Mouse (Mus musculus): ENCODE measurements around the gene Rabl3.

Gene Rabl3

DNA sequence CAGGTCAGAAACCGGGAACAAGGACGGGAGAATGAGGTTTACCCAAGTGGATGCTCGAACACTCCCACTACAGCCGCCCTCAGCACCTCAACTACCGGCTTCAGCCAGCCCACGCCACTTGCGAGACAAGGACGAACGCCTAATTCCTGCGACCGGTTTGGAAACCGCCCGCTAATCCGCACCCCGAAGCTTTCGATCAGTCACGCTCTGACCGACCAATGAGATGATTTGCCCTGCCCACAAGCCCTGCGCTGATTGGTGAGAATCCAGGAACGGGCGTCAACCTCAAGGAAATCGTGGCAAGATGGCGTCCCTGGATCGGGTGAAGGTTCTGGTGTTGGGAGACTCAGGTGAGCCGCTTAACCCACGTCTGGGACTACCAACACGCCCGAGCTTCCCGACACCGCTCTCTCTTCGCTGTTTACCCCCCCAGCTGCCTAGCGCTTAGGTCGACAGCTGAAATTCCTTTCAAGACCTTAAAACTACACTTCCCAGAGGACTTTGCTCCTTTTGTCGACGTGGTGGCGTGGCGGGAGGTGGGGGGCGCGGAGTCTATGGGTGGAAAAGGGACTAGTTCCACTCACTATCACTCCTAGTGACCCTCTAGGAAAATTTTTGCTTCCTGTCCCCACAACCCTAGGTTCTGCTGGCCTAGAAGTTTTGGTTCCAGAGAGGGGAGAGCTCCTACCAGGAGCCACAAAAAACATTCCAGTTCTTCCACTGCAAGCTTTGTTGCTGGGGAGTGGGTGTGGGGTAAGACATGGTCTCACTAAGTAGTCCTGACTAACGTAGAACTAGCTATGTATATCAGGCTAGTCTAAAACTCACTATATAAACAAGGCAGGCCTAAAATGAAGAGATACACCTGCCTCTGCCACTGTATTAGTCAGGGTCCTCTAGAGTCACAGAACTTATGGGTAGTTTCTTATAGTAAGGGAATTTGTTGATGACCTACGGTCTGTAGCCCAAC is at the start of gene Rabl3, which contains the start of gene Gtf2e1:
Gene Rabl3, plus strand, starts transcription at position 275 of the 970 bp plus-strand sequence.
Gene Gtf2e1, minus strand, starts transcription at position 179 of the 970 bp plus-strand sequence.
- WGBS = 2% methylated on average over 41 of the region's 41 CpGs

DNA sequence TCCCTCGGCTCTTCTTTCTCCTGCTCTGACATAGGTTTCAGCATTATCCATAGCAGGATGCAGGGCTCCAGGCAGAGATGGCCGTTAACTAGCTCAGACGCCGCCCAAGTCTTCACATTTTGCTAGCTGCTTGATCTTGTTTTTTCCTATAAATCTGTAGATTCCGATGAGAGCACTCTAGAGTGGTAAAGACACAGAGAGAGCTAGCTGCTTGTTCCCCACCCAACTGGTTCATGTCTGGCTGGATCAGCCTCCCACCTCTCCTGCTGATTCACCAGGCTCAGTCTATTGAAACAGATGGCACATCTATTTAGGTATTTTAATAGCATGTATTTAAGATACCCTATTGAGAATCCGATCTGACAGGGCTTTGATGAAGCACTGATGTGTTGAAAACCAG is 44.7 kb upstream of the Rabl3 start:
- WGBS = 57% methylated on average over 6 of the region's 6 CpGs

DNA sequence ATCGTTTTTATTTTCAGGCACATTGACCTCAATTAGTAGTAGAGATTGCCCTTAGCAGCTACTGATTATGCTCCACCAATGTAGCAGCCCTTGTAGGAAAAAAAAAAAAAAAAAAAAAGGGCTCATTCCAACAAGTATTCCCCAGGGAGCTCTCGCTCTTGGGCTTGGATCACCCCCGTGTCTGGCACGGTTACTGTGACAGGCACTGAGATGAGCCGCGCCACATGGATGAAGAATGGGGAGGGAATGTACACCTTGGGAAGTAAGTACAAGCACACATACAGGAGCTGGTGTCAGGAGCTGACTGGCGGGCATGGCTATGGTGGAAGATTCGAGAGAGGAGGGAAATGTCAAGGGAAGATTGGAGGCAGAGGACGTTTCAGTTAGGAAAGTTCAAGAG is 41.1 kb upstream of the Rabl3 start:
- 80% methylated on average over 9 of the region's 9 CpGs for WGBS

DNA sequence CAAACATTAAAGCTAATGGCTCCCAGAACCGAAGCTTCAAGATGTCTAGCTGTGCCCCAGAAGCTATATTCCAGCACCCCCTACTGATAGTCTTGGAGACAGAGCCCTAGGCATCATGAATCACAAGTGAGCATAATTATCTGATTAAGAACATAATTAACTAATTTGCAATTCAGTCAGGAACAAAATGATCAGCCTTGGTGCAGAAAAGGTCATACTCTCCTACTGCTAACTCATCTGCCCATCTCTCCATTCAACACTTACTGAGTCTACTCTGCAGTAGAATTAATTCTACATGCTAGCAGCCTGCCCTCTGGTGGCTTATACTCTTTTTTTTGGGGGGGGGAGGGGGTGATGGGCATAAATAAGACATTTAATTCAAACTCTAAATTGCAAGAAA is 35.2 kb upstream of the Rabl3 start:
- 27% methylated on average over 1 of the region's 1 CpGs for WGBS

DNA sequence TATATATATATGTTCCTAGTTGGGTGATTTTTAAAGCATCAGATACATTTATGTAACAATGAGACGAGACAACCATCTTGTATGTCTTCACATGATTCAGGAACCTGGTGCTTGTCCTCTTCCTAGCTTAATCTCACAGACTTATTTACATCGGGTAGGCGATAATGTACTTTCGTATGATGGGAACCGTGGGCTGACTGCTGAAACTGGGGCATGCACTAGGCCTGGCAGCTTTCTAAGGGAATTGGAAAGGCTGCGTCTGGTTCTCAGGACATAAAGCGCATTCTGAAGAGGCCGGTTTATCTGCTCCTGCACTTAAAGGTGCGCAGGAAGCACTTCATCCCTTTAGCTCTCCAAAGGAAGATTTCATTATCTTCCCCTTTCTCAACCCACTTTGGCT is 32.9 kb upstream of the Rabl3 start:
- 57% methylated on average over 9 of the region's 9 CpGs for WGBS

DNA sequence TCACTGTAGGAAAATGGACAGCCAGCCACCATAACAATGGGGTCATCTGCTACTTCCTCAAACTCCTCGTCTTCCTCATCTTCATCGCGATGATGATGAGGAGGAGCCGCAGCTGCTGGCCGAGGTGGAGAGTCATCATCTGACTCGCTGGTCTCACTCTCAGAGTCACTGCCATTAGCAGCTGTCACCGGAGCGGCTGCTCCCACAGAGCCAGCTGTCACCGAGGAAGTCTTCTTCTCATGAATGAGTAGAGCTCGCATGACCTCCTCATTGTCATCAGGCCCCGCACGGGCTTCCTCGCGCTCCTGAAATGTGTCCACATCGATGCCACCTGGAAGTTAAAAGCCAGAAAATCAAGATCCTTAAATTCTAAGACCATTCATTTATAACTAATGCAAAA is 28.2 kb upstream of the Rabl3 start:
- WGBS = 83% methylated on average over 15 of the region's 15 CpGs

DNA sequence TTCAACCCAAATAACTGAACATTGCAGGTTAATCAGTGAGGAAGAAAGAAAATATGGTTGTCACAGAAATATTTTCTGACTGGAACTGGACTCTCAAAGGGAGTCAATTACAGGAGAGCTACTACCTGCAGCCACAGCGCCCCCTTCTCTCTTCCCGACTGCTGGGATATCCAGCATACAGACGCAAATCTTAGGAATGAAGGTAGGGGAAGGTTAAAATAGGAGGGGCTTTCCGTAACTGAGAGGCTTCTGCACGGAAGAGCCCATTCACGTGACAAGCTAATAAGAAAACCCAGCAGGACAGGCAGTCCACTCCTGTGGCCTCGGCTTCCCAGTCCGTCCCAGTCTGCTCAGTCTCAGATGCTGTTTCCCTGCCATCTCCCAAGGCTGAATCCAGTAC is 25.0 kb upstream of the Rabl3 start:
- WGBS = 84% methylated on average over 8 of the region's 8 CpGs

DNA sequence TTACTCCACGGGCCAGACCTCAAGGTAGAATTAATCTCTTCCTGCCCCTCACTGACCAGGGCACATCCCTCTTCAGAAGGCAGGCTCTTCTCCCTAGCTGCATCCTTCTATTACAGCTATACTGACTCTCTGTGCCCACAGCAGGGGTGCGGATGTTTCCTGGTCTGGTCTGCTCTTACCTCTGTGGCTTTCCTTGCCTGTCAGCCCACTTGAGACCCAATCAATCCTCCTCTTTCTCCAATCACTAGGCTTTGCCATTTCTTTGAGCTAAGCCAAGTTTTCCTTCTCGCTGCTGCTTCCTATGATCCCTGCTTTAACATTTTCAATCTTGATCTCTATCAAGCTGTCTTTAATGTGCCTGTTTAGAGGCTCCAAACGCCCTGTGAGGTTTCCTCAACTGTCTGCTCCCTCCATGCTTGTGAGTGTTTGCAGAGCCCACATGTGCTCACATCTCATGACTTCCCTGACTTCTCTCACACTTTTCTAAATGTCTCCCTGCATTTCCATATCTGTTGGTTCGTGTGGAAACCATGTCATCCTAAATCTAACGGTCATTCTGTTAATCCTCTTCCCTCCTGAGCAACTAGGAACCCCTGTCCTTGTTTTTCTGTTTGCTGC is 23.2 kb upstream of the Rabl3 start:
- WGBS = 87% methylated on average over 6 of the region's 6 CpGs

DNA sequence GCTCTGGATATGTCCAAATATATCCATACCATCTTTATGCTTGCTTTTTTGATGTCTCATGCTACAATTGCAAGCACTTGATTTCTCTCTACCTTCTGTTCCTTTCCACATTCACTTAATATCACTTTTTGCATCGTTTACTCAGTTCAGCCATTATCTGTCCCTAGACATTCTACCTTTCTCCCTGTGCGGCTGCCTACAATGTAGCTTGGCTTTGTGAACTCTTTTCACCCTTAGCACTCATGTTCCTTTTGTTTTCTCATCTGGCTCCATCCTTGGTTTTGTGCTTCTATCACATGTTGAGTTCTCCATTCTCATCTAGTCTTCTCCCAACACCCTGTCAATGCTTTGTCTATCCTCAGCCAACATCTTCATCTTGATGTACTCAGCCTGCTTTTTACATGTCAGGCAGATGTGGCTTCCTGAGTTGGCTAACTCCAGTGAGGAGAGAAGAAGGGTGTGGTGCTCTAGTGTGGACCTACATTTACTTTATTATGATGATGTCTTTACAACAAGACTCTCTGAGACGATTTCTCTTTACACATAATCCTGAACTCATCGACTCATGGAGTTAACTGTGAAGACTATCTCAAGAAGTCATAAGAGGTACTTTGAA is 22.0 kb upstream of the Rabl3 start:
- WGBS = 92% methylated on average over 4 of the region's 4 CpGs

DNA sequence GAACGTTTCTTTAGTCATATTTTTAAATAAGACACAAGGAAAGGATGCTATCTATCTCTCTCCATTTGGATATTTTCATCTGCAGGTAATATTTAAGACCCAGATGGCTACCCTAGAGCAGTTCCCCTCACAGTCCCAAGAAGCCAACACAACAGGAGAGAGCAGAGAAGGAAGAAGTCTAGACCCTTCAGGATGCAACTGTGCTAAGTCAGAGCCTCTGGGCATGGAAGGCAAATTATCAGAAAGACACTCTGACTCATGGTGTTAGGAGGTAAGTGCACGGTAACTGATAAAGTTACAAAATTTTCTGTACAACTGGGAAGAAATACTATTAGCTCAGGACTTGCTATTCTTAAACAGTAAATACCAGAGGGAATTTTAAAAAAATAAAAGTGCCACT is 21.0 kb upstream of the Rabl3 start:
- WGBS = 74% methylated on average over 2 of the region's 2 CpGs

DNA sequence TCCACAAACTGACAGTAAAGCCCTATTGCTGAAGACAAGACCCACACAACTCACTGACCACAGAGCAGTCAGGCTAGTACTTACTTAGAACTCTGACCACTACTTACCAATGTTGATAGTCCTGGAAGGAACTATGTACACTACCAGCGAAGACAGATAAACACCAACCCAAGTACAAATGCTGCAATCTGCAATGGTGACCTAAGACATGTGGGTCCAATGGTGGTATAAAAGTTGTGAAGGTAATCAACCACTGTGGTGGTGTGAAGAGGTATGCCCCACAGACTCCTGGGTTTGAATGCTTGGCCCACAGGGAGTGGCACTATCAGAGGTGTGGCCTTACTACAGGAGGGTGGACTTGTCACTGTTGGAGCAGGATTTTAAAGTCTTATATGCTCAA is 20.0 kb upstream of the Rabl3 start:
- 97% methylated on average over 1 of the region's 1 CpGs for WGBS

DNA sequence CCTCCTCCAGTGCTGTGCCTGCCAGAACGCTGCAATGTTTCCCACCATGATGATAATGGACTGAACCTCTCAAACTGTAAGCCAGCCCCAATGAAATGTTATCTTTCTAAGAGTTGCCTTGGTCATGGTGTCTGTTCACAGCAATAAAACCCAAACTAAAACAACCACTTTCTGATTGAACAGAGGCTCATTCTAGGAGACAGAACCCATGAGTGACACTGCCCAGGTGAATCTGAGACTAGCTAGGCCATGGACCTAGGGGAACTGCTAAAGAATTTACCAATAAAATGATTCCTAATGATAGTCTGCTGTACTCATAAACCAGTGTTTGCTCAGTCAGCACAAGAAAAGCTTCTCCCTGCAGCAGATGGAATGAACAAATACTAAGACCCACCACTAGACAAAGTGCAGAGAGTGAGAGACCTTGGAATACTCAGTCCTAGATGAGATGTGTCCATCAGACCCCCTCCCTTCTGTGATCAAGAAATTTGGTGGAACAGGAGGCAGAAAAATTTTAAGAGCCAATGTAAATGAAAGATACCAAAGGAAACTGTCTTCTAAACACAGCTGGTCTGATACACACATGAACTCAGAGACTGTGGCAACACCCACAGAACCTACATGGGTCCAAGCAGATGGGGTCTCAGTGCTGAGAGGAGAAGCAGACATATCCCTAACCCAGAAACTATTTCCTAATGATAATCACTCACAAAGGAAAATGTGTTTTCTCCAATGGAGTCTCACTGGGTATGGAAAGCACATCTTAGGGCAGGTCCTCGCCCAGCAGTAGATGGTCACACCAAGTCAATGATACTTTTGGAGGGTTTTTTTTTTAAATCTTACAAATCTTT is 19.3 kb upstream of the Rabl3 start:
- 94% methylated on average over 2 of the region's 2 CpGs for WGBS

DNA sequence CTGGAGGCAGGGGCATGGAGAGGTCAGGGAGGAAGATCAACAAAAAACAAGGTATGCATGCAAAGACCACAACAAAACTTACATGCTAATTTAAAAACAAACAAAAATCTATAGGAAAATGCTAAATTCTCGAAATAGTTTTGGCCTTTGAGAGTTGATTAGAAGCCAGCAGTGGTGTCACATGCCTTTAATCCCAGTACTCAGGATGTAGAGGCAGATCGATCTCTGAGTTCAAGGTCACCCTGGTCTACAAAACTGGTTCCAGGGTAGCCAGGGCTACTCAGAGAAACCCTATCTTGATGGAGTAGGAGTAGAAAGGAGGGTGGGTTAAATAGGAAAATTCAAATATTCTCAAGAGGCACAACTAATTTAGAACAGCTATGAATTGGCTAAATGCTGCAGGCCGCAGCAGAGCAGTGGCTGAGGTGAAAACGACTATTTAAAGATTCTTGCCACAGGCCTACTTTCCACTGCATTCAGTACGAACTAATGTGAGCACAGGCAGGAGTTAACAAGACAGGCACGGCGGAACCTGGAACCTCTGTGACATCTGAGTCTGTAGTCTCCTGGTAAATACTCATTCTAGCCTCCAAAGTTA is 17.5 kb upstream of the Rabl3 start:
- 84% methylated on average over 7 of the region's 7 CpGs for WGBS

DNA sequence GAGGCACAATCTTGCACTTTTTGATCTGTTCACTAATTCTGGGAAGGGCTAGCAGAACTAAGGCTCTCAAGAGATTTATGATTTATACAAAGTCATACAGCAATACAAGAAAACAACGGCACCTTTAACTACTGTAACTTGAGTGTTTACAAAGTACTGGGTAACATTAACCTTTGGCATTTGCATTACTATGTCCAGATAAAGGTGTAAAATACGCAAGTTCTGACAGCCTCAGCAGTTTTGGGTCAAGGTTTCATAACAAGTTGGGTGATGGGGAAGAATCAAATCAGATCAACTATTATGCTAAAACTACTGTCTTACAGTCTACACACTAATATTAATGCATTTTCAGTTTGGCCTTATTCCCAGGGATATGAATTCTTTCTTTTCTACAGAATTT is 14.6 kb upstream of the Rabl3 start:
- 100% methylated on average over 2 of the region's 2 CpGs for WGBS

DNA sequence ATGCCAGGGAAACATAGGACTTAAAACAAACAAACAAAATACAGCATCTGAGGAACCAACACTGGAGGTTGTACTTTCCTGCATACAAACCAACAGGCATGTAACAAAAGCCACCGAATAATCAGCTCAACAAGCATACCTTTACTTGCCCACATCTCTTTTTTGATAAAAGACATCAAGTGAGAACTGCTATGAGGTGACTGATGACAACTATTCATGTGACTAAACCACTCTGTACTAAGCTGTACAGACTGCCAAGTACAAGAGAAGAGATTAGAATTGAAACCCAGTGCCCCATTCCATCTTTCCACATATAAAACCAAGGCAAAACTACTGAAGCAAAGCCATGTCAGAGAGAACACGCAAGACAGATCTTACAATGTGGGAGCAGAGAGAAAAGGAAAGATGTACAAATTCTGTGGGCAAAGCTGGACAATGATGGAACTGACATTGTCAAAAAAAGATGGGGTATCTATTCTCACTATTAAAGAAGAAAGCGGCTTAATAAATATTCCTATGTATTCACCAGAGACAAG is 12.9 kb upstream of the Rabl3 start:
- WGBS = 90% methylated on average over 3 of the region's 3 CpGs

DNA sequence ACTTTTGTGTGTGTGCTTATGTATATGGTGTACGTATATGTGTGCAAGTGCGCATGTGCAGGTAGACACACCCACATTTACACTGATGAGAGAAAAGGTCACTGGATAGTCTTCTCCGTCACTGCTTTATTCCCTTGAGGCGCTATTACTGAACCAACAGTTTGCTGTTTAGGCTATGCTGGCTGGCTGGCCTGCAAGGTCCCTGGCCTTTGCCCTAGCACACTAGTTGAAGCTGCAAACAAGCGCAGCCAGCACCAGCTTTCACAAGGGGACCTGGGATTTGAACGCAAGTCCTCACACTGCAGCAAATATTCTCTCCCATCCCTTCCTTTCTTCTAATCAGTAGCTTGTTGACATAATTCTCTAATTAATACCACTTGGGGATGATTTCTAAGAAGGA is 9.5 kb upstream of the Rabl3 start:
- WGBS = 92% methylated on average over 6 of the region's 6 CpGs

DNA sequence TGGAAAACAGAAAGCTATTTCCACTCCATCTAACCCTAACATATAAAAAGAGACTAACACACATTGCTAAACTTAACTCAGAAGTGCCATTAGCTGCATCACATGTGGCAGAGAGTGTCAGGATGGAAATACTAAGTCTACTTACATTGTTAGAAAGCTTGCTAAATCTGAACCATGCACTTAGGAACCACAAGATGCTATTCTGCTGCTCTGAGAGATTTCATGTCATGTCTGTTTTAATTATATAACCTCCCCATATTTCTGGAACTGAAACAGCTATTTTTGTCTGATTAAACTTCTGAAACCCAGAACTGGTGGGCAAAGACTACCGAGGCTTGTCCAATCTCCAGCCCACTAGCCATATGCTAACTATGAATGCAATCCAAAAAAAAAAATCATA is 7.6 kb upstream of the Rabl3 start:
- 45% methylated on average over 1 of the region's 1 CpGs for WGBS

DNA sequence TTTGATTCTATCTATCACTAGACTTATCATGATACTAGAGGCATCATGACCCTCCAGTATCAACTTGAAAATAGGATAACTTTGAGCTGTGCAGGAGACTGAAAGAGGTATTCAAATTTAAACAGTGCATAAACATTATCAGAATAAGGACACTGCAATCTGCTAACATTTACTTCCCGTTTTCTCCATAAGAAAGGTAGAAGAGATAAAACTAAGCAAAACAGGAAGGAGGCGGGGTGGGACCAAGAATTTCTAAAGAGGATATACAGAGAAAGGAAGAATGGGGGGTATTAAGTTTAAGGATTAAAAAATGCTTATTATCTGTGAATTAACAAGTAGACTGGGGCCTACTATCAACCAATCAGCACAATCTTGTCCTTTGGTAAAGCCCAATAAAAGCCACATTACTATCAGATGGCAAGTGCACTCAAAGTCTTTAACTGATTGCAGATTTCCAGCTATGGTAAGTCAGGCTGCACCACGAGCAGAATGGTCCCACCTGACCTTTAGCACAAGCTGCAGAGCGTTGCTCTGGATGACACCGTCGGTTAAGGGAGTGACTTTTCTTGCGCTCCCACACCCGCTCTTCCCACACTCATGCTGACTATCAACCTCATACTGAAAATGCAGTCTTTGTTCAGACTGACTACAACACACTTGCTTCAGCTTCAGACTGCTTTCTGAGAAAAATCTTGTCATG is 6.2 kb upstream of the Rabl3 start:
- 68% methylated on average over 8 of the region's 8 CpGs for WGBS

DNA sequence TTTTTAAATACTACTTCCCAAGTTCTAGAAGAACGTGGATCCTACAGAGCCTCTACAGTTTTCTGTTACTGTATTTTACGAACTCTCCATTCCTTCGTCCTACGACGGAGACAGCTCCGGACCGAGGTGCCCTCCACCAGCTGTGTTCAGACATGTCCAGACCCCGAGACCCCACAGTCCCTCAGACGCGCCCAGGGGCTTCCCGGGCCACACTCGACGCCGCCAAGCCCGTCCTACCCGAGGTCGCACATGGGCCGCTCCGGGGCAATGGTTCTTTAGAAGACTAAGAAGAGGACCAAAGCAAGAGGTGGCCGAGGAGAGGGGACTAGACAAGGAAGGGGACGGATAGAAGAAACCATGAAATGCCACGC is 460 bp upstream of the Rabl3 start:
- WGBS = under 1% methylated on average over 22 of the region's 22 CpGs

DNA sequence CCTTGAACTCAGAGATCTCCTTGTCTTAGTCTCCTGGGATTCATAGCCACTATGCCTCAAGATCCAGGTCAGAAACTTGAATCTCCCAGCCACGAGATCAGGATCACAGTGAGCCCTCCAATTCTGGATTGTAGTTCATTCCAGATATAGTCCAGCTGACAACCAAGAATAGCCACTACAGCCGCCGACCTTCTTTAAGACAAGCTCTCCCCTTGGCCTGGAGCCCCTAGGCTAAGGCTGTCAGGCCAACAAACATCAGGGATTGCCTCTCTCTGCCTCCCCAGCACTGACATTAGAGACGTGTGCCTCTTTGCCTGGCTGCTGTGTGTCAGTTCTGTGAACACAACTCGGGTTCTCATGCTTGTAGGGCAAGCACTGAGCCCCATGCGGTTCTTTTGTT is 1.1 kb downstream of the Rabl3 start:
- 75% methylated on average over 6 of the region's 6 CpGs for WGBS

DNA sequence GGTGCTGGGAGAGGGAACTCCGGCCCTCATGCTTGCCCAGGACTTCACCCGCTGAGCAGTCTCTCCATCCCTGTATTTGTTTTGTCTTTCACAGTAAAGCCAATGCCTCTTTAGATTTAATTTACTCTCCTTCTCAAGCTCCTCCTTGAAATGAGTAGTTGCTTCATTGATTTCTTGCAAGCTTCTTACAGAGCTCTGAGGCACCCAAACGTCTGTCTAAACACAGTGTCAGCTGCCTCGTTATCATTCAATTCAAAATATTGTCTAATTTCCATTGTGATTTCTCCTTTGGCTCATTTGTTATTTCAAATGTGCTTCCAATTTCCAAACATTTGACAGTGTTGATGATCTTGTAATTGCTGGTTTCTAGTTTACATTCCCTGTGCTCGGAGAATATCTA is 6.6 kb downstream of the Rabl3 start:
- WGBS = 70% methylated on average over 5 of the region's 5 CpGs
